8 mouse cellular contexts compared by ENCODE assay signal in genomic region chr5:135632797-135633144, GRCm38 (mm10). TPM values are rescaled to one million over a fixed set of nuclear protein-coding genes. Genes with fewer than 3 reads are reported as not detected.
DNase-seq lines count a peak whose midpoint lies in the region; ATAC-seq and TF ChIP-seq lines count a peak whose summit lies in the region.

No protein-coding gene starts in this region.

- peak overlapping the region; percentile 88 for H3K9ac ChIP-seq in heart, embryonic 14.5 days (ENCODE audit: low read length)
- peak overlapping the region; percentile 80 for H3K9ac ChIP-seq in MEL (ENCODE audit: control insufficient read depth, low read depth, low read length, poor library complexity, severe bottlenecking)
- peak overlapping the region; percentile 93 for H3K9ac ChIP-seq in hindbrain, embryonic 11.5 days (ENCODE audit: low read depth, low read length)
- H3K9ac ChIP-seq in midbrain, embryonic 11.5 days (ENCODE audit: low read length) = peak overlapping the region; percentile 90

- ATAC-seq in heart, embryonic 14.5 days (ENCODE audit: insufficient number of reproducible peaks, insufficient read depth, low FRiP score, low read depth) = peak; percentile 68
- ATAC-seq in hindbrain, embryonic 11.5 days (ENCODE audit: low FRiP score) = peak; percentile 86
- peak; percentile 82 for ATAC-seq in midbrain, embryonic 11.5 days (ENCODE audit: low FRiP score)

- H3K27me3 ChIP-seq in heart, embryonic 14.5 days (ENCODE audit: control insufficient read depth, insufficient read depth, low read length) = no peaks in the 10 kb centered on the region
- H3K27me3 ChIP-seq in MEL (ENCODE audit: control insufficient read depth in 1 of 2, insufficient read depth in 2 of 2, low read length in 2 of 2) = no peaks in the 10 kb centered on the region
- no peaks in the 10 kb centered on the region for H3K27me3 ChIP-seq in hindbrain, embryonic 11.5 days (ENCODE audit: control insufficient read depth, insufficient read depth, low read length)
- H3K27me3 ChIP-seq in midbrain, embryonic 11.5 days (ENCODE audit: control insufficient read depth, insufficient read depth, low read length) = no peaks in the 10 kb centered on the region

- no peak for TF ChIP-seq EP300 in MEL (IDR thresholded peaks at IDR 0.05; ENCODE audit: low read depth in 1 of 2, low read length in 2 of 2)

- TF ChIP-seq POLR2A in MEL (IDR thresholded peaks at IDR 0.05; ENCODE audit: control insufficient read depth in 1 of 2, insufficient read depth in 1 of 2, low read depth in 1 of 2, low read length in 2 of 2, poor library complexity in 1 of 2) = 0 out of 4 replicates have a peak, but pooled peaks have one; percentile 16 to 98

- DNase-seq in heart, adult 18-20 months = no peak
- DNase-seq in MEL (ENCODE audit: low read depth, low spot score) = no peak
- no peak for DNase-seq in hindbrain, embryonic 11.5 days (ENCODE audit: low spot score)
- DNase-seq in midbrain, embryonic 11.5 days (ENCODE audit: low spot score, missing footprints) = peak; percentile 97
- no peak for DNase-seq in adrenal gland, postnatal 14 days
- DNase-seq in frontal cortex, postnatal 10 days (ENCODE audit: low spot score in 2 of 2) = no peak
- no peak for DNase-seq in adrenal gland, postnatal 25 days

- TF ChIP-seq RAD21 in MEL (IDR thresholded peaks at IDR 0.05; ENCODE audit: low read depth, low read length) = no peak

- peaks cover 6% of the 10 kb centered on the region for H3K79me2 ChIP-seq in MEL (ENCODE audit: control insufficient read depth, insufficient read depth, low read length, poor library complexity)

- H3K4me1 ChIP-seq in heart, embryonic 14.5 days (ENCODE audit: control insufficient read depth in 2 of 2, insufficient read depth in 2 of 2, low read length in 2 of 2) = peaks cover 0 to 8% of the 10 kb centered on the region in 2 experiments; a peak in 2 of 4 replicates
- peaks cover 0 to 14% of the 10 kb centered on the region in 2 experiments for H3K4me1 ChIP-seq in MEL (ENCODE audit: control insufficient read depth in 1 of 2, insufficient read depth in 2 of 2, low read length in 2 of 2)
- no peaks in the 10 kb centered on the region for H3K4me1 ChIP-seq in hindbrain, embryonic 11.5 days (replicated peaks; ENCODE audit: control insufficient read depth, insufficient read depth, low read length)
- peaks cover 5% of the 10 kb centered on the region for H3K4me1 ChIP-seq in midbrain, embryonic 11.5 days (ENCODE audit: control insufficient read depth, insufficient read depth, low read length)

- no peaks in the 10 kb centered on the region for H3K9me3 ChIP-seq in heart, embryonic 14.5 days (ENCODE audit: control insufficient read depth, low read length)
- H3K9me3 ChIP-seq in MEL (replicated peaks; ENCODE audit: insufficient read depth, low read length) = no peaks in the 10 kb centered on the region
- no peaks in the 10 kb centered on the region for H3K9me3 ChIP-seq in hindbrain, embryonic 11.5 days (ENCODE audit: control insufficient read depth, low read length)
- H3K9me3 ChIP-seq in midbrain, embryonic 11.5 days (ENCODE audit: control insufficient read depth, low read length) = no peaks in the 10 kb centered on the region

- TF ChIP-seq CTCF in MEL (IDR thresholded peaks at IDR 0.05 in 2 of 3, conservative IDR thresholded peaks at IDR 0.05 in 1 of 3; ENCODE audit: control insufficient read depth in 1 of 3, insufficient read depth in 1 of 3, low read depth in 2 of 3, low read length in 3 of 3, poor library complexity in 1 of 3, severe bottlenecking in 1 of 3) = 0 out of 6 replicates have a peak, but pooled peaks of 1 of the 3 experiments have one; percentile 6

- peak overlapping the region; percentile 84 to 86 for H3K4me3 ChIP-seq in heart, embryonic 14.5 days (ENCODE audit: control insufficient read depth in 1 of 2, insufficient read depth in 1 of 2, low read depth in 1 of 2, low read length in 2 of 2)
- H3K4me3 ChIP-seq in MEL (ENCODE audit: control insufficient read depth in 1 of 2, insufficient read depth in 1 of 2, low read depth in 2 of 2, low read length in 2 of 2) = peak overlapping the region; percentile 85 to 95
- H3K4me3 ChIP-seq in hindbrain, embryonic 11.5 days (ENCODE audit: low read depth, low read length) = peak overlapping the region; percentile 84
- H3K4me3 ChIP-seq in midbrain, embryonic 11.5 days (ENCODE audit: low read depth, low read length) = peak overlapping the region; percentile 80

- H3K4me2 ChIP-seq in heart, embryonic 14.5 days (ENCODE audit: low read length) = peak overlapping the region; percentile 86
- H3K4me2 ChIP-seq in hindbrain, embryonic 11.5 days (replicated peaks; ENCODE audit: low read depth, low read length) = peak overlapping the region; percentile 63
- H3K4me2 ChIP-seq in midbrain, embryonic 11.5 days = peak overlapping the region; percentile 62

- peak overlapping the region; percentile 74 to 77 for H3K27ac ChIP-seq in heart, embryonic 14.5 days (replicated peaks in 1 of 2; ENCODE audit: control insufficient read depth in 1 of 2, insufficient read depth in 1 of 2, low read depth in 2 of 2, low read length in 2 of 2)
- H3K27ac ChIP-seq in MEL (ENCODE audit: control insufficient read depth, low read depth, low read length) = peak overlapping the region; percentile 49
- H3K27ac ChIP-seq in hindbrain, embryonic 11.5 days (ENCODE audit: low read depth, low read length) = peak overlapping the region; percentile 65
- H3K27ac ChIP-seq in midbrain, embryonic 11.5 days (ENCODE audit: low read depth, low read length) = peak overlapping the region; percentile 57

- peaks cover 28% of the 10 kb centered on the region for H3K36me3 ChIP-seq in heart, embryonic 14.5 days (ENCODE audit: control insufficient read depth, insufficient read depth, low read length)
- H3K36me3 ChIP-seq in MEL (ENCODE audit: control insufficient read depth in 1 of 2, insufficient read depth in 2 of 2, low read length in 2 of 2) = peaks cover 0 to 10% of the 10 kb centered on the region in 2 experiments; a peak in 2 of 4 replicates
- peaks cover 5% of the 10 kb centered on the region; the same call in 1 of the 2 replicates for H3K36me3 ChIP-seq in hindbrain, embryonic 11.5 days (ENCODE audit: control insufficient read depth, insufficient read depth, low read length)
- peaks cover 8% of the 10 kb centered on the region; the same call in 1 of the 2 replicates for H3K36me3 ChIP-seq in midbrain, embryonic 11.5 days (ENCODE audit: control insufficient read depth, insufficient read depth, low read length)

- WGBS in heart, embryonic 14.5 days = 0% methylated on average over 21 of the region's 21 CpGs
- under 1% methylated on average over 21 of the region's 21 CpGs for WGBS in hindbrain, embryonic 11.5 days
- 0% methylated on average over 14 of the region's 21 CpGs for WGBS in midbrain, embryonic 11.5 days

TF ChIP-seq in MEL, 35 proteins besides CTCF, POLR2A, EP300 and RAD21:
- TF ChIP-seq ZMIZ1 (IDR thresholded peaks at IDR 0.05; ENCODE audit: low read depth, low read length) (no peak), RCOR1 (IDR thresholded peaks at IDR 0.05; ENCODE audit: low read depth, low read length) (no peak), GABPA (IDR thresholded peaks at IDR 0.05; ENCODE audit: low read depth, low read length) (no peak), SIN3A (IDR thresholded peaks at IDR 0.05; ENCODE audit: low read length) (peak; percentile 69), NRF1 (IDR thresholded peaks at IDR 0.05; ENCODE audit: insufficient read depth, low read depth, low read length, poor library complexity, severe bottlenecking) (peak; percentile 57), UBTF (IDR thresholded peaks at IDR 0.05; ENCODE audit: borderline replicate concordance, insufficient read depth, low read depth, low read length) (no peak), MAX (IDR thresholded peaks at IDR 0.05; ENCODE audit: low read length) (peak; percentile 5), POLR2AphosphoS5 (IDR thresholded peaks at IDR 0.05; ENCODE audit: borderline replicate concordance, low read depth, low read length) (no peak)

RNA-seq across cellular contexts. Expression of gene Rhbdd2, which starts 0.4 kb away (rescaled TPM):
- 34.2 and 36.7 TPM in 2 replicates for polyA plus RNA-seq in heart, embryonic 14.5 days (2014; fragmentation: Nextera tagmentation; extraction: Ambion mirVana)
- total RNA-seq in heart, adult 18-20 months (2021) = 10 to 100 TPM; 24.2 to 26.8 TPM
- total RNA-seq in MEL (2012; rRNA removed) = 4.2 and 4.9 TPM in 2 replicates
- 10 to 100 TPM in 1 of 2 experiments, not detected in 1; 29.1 TPM for polyA plus RNA-seq in MEL (2012; ENCODE audit: insufficient read depth in 1 of 2, insufficient read length in 2 of 2, low read depth in 1 of 2, low replicate concordance in 2 of 2, missing spikeins in 1 of 2)
- 53.4 and 64.3 TPM in 2 replicates for polyA plus RNA-seq in hindbrain, embryonic 11.5 days (2014; fragmentation: Nextera tagmentation; extraction: Ambion mirVana)
- 55.5 and 58.5 TPM in 2 replicates for polyA plus RNA-seq in midbrain, embryonic 11.5 days (2014; fragmentation: Nextera tagmentation; extraction: Ambion mirVana)
- 34.2 and 34.8 TPM in 2 replicates for total RNA-seq in adrenal gland, postnatal 14 days (2021)
- 33.6 and 51.6 TPM in 2 replicates for total RNA-seq in adrenal gland, postnatal 25 days (2021)

RNA-seq across cellular contexts. Expression of gene Por, which starts 37.1 kb away (rescaled TPM):
- polyA plus RNA-seq in heart, embryonic 14.5 days (2014; fragmentation: Nextera tagmentation; extraction: Ambion mirVana) = 33.2 and 34.9 TPM in 2 replicates
- 10 to 100 TPM; 66.4 to 82.7 TPM for total RNA-seq in heart, adult 18-20 months (2021)
- total RNA-seq in MEL (2012; rRNA removed) = 40.3 and 40.4 TPM in 2 replicates
- polyA plus RNA-seq in MEL (2012; ENCODE audit: insufficient read depth in 1 of 2, insufficient read length in 2 of 2, low read depth in 1 of 2, low replicate concordance in 2 of 2, missing spikeins in 1 of 2) = 10 to 100 TPM in 1 of 2 experiments, not detected in 1; 64.4 TPM
- 63.0 and 73.1 TPM in 2 replicates for polyA plus RNA-seq in hindbrain, embryonic 11.5 days (2014; fragmentation: Nextera tagmentation; extraction: Ambion mirVana)
- 79.9 and 95.4 TPM in 2 replicates for polyA plus RNA-seq in midbrain, embryonic 11.5 days (2014; fragmentation: Nextera tagmentation; extraction: Ambion mirVana)
- total RNA-seq in adrenal gland, postnatal 14 days (2021) = 190 and 216 TPM in 2 replicates
- total RNA-seq in adrenal gland, postnatal 25 days (2021) = 258 and 276 TPM in 2 replicates

RNA-seq across cellular contexts. Expression of gene Ccl24, which starts 59.9 kb away (rescaled TPM):
- 0.51 and 0.66 TPM in 2 replicates for polyA plus RNA-seq in heart, embryonic 14.5 days (2014; fragmentation: Nextera tagmentation; extraction: Ambion mirVana)
- 1 to 10 TPM; 2.3 to 2.7 TPM for total RNA-seq in heart, adult 18-20 months (2021)
- not detected in 2 replicates for total RNA-seq in MEL (2012; rRNA removed)
- not detected for polyA plus RNA-seq in MEL (2012; ENCODE audit: insufficient read depth in 1 of 2, insufficient read length in 2 of 2, low read depth in 1 of 2, low replicate concordance in 2 of 2, missing spikeins in 1 of 2)
- 2.0 and 2.7 TPM in 2 replicates for polyA plus RNA-seq in hindbrain, embryonic 11.5 days (2014; fragmentation: Nextera tagmentation; extraction: Ambion mirVana)
- 3.3 and 3.5 TPM in 2 replicates for polyA plus RNA-seq in midbrain, embryonic 11.5 days (2014; fragmentation: Nextera tagmentation; extraction: Ambion mirVana)
- total RNA-seq in adrenal gland, postnatal 14 days (2021) = 1.6 and 3.1 TPM in 2 replicates
- 0.61 TPM in 1 of 2 replicates, not detected in the other for total RNA-seq in adrenal gland, postnatal 25 days (2021)
